Mouse (Mus musculus) liver, postnatal 0 days (tissue): ENCODE results near the gene Kif1c.

Source experiments
- CTCF ChIP-seq: sonication (generic); IDR thresholded peaks from 2 replicates; pipeline ENCODE4 v1.5.1; 2016; ENCODE audit warnings: antibody characterized with exemption, low read depth
- EP300 ChIP-seq: IDR thresholded peaks from 2 replicates; pipeline ENCODE4 v1.6.1; 2016; ENCODE audit warnings: antibody characterized with exemption, low read depth, mild to moderate bottlenecking

- TF ChIP-seq CTCF (no peak), EP300 (no peak)
These were observed 265 bp downstream of the Kif1c start for GRCm38 (mm10) chr11:70700613-70701012.
